Mouse (Mus musculus) embryonic facial prominence, embryonic 15.5 days (tissue): ENCODE measurements around the gene Mnx1. TPM values are rescaled to one million over a fixed set of nuclear protein-coding genes. Genes with fewer than 3 reads are reported as not detected.
"Not testable (repeated sequence)": the region's sequence is repeated elsewhere in the genome, so short reads cannot be mapped to it uniquely, and the experiment has no call there.

ENCODE experiments used
- ATAC-seq: fragments of 200-750 bp; cut with Nextera tagmentation; 2 replicates; pipeline ENCODE4 v1.8.0; 2017; ENCODE audit warnings: low read depth, moderate TSS enrichment; ENCODE audit not compliant: insufficient number of reproducible peaks, low FRiP score, low TSS enrichment
- H3K27ac ChIP-seq: fragments of 300-500 bp; sonication (generic); replicated peaks from 2 replicates; pipeline ENCODE4 v1.5.1; 2015; ENCODE audit warnings: mild to moderate bottlenecking, inconsistent platforms
- H3K27me3 ChIP-seq: fragments of 300-500 bp; sonication (generic); 2 replicates; pipeline ENCODE4 v1.6.1; 2015; ENCODE audit warnings: inconsistent platforms
- H3K36me3 ChIP-seq: fragments of 300-500 bp; sonication (generic); 2 replicates; pipeline ENCODE4 v1.6.1; 2015; ENCODE audit warnings: mild to moderate bottlenecking, inconsistent platforms
- H3K4me1 ChIP-seq: fragments of 300-500 bp; sonication (generic); 2 replicates; pipeline ENCODE4 v1.6.1; 2015; ENCODE audit warnings: inconsistent platforms
- H3K4me2 ChIP-seq: fragments of 300-500 bp; sonication (generic); replicated peaks from 2 replicates; pipeline ENCODE4 v1.6.1; 2015; ENCODE audit warnings: mild to moderate bottlenecking, inconsistent platforms
- H3K4me3 ChIP-seq: fragments of 300-500 bp; sonication (generic); replicated peaks from 2 replicates; pipeline ENCODE4 v1.5.1; 2015; ENCODE audit warnings: mild to moderate bottlenecking, inconsistent platforms
- H3K9ac ChIP-seq: fragments of 300-500 bp; sonication (generic); 2 replicates; pipeline ENCODE4 v1.6.1; 2015; ENCODE audit warnings: inconsistent platforms
- H3K9me3 ChIP-seq: fragments of 300-500 bp; sonication (generic); replicated peaks from 2 replicates; pipeline ENCODE4 v1.6.1; 2016; ENCODE audit warnings: inconsistent platforms
- whole genome bisulfite sequencing: fragments of 180-500 bp; shearing (Covaris S2); methylation state at CpG from one replicate; pipeline ENCODE4 v1.1.7; 2015; 5-methylcytosine and 5-hydroxymethylcytosine counted together
- polyA plus RNA-seq: library from polyadenylated mRNA; unstranded; fragments of >200 nt; fragmentation: Nextera tagmentation; extraction: Ambion mirVana; gene quantifications from 2 replicates; pipeline ENCODE4 v1.2.1, GENCODE M21; 2015

The Mnx1 gene
- polyA plus RNA-seq, 1 experiment from 2014 or later = 0.11 TPM

DNA sequence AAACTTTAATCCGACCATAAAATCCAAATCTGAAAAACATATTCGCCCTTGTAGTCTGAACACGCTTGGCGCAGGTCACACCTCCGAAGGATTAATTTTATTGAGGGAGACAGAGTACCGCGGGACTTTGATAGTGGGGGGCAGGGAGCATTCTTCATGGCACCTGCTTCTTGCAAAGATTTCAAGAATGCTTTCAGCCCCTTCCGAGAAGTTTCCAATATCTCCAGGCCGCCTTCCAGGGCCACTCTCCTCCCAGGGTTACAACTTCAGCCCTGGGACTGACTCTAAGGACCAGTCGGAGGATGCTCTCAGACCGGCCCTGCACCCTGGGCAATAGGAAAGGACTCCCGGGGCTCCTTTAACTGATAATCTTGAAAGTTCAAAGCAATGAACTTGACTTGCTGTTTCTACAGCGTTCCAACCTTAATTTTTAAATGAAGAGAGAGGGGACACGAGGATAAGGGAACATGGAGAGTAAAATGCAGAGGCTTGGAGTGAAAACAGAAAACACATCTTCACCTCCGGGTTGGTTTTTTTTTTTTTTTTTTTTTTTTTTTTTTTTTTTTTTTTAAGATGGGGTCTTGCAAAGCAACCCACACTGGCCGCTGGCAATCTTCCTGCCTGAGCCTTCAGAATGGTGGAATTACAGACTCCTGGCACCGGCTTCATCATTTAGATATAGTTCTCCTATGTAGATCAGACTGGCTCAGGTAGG lies 9.8 kb downstream of the Mnx1 start:
- Histone ChIP-seq H3K9ac (no peak overlapping the region), H3K27me3 (peaks cover 82% of the 10 kb centered on the region), H3K9me3 (no peaks in the 10 kb centered on the region), H3K4me2 (peak overlapping the region; percentile 69), H3K27ac (no peak overlapping the region), H3K4me3 (peak overlapping the region; percentile 43), H3K36me3 (no peaks in the 10 kb centered on the region), H3K4me1 (peaks cover 10% of the 10 kb centered on the region)
- WGBS = 1% methylated on average over 17 of the region's 17 CpGs
- no peak for ATAC-seq

GRCm38 (mm10) chr5:29467489-29468350 lies 10.6 kb downstream of the Mnx1 start:
- Histone ChIP-seq H3K4me2 (peak overlapping the region; percentile 69), H3K4me1 (peaks cover 10% of the 10 kb centered on the region), H3K36me3 (no peaks in the 10 kb centered on the region), H3K4me3 (peak overlapping the region; percentile 43), H3K27me3 (peaks cover 74% of the 10 kb centered on the region), H3K9me3 (no peaks in the 10 kb centered on the region), H3K27ac (no peak overlapping the region), H3K9ac (no peak overlapping the region)
- ATAC-seq = 0 out of 2 replicates have a peak, but pooled peaks have one; percentile 19
- WGBS = 3% methylated on average over 67 of the region's 67 CpGs

GRCm38 (mm10) chr5:29462943-29463686 lies 15.2 kb downstream of the Mnx1 start:
- Histone ChIP-seq H3K27ac (no peak overlapping the region), H3K4me1 (peaks cover 7% of the 10 kb centered on the region), H3K9ac (no peak overlapping the region), H3K4me2 (no peak overlapping the region), H3K4me3 (no peak overlapping the region), H3K9me3 (no peaks in the 10 kb centered on the region), H3K36me3 (no peaks in the 10 kb centered on the region; the same call in 1 of the 2 replicates), H3K27me3 (peaks cover 28% of the 10 kb centered on the region)
- ATAC-seq = no peak
- 71% methylated on average over 9 of the region's 9 CpGs for WGBS

DNA sequence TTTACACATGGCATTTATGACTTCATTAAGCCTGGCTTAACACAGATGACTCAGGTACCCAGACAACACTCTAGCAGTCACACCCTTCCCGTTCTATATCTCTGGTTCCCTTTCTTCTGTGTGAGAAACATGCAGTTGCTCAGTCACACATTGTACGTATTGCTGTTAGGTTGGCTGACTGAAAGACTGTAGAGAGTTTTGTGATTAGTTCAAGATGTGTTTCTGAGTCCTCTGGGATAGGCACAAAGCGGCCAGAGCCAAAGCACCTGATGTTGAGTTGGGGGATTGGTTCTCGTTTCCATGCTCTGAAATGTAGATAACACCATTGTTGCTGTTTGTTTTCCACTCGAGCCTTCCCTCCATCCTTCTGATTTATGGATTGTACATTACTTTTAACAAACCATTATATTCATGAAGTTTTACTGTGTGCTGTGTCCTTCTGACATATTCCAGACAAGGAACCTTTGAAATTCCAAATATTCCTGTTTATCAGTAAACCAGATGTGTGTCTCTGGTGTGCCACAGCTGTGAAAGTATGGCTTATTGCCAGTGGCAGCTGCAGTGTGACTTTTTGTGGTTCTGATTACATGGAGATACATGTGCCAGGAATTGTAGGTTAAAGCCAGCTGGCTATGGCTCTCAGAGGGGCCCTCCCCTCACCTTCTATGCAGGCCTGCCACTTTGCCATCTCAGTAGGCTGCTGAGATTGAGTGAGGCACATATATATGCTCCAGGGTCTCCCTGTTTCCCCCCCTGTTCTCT lies 21.2 kb downstream of the Mnx1 start:
- WGBS = 42% methylated on average over 5 of the region's 5 CpGs

GRCm38 (mm10) chr5:29452352-29452751 lies 25.9 kb downstream of the Mnx1 start:
- WGBS = 74% methylated on average over 4 of the region's 4 CpGs
- H3K36me3 ChIP-seq = peaks cover 53% of the 10 kb centered on the region

More for the DNA sequence above, 21.2 kb downstream of the Mnx1 start:
- Histone ChIP-seq H3K9me3 (no peaks in the 10 kb centered on the region), H3K27me3 (no peaks in the 10 kb centered on the region), H3K27ac (no peak overlapping the region), H3K36me3 (peaks cover 14% of the 10 kb centered on the region), H3K9ac (no peak overlapping the region), H3K4me3 (no peak overlapping the region), H3K4me1 (no peaks in the 10 kb centered on the region), H3K4me2 (no peak overlapping the region)
- ATAC-seq = no peak

DNA sequence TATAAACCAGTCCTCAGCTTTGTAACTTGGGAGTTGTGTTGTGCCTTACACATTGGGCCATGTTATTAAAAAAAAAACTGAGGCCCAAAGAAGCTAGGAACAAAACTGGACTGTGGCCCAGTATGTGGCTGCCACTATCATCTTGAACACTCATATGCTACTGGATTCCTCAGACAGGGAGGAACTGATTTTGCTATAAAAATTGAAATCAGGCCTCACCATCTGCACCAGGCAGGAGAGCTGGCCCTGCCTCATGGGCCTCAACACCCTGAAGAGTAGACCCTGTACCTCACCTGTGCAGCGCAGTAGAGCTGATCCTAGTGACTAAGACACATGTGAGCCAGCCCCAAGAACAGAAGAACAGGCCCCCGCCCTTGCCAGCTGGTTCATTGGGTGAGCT lies 33.0 kb downstream of the Mnx1 start:
- H3K4me2 ChIP-seq = no peak overlapping the region
- no peak overlapping the region for H3K27ac ChIP-seq
- no peak overlapping the region for H3K9ac ChIP-seq
- ATAC-seq = no peak
- H3K36me3 ChIP-seq = peaks cover 89% of the 10 kb centered on the region
- H3K27me3 ChIP-seq = no peaks in the 10 kb centered on the region
- no peaks in the 10 kb centered on the region for H3K9me3 ChIP-seq
- no peak overlapping the region for H3K4me3 ChIP-seq
- 98% methylated on average over 2 of the region's 2 CpGs for WGBS
- no peaks in the 10 kb centered on the region for H3K4me1 ChIP-seq

More at GRCm38 (mm10) chr5:29452352-29452751, 25.9 kb downstream of the Mnx1 start:
- Histone ChIP-seq H3K4me1 (no peaks in the 10 kb centered on the region), H3K27ac (no peak overlapping the region), H3K4me3 (no peak overlapping the region), H3K9me3 (no peaks in the 10 kb centered on the region), H3K27me3 (no peaks in the 10 kb centered on the region), H3K9ac (no peak overlapping the region), H3K4me2 (no peak overlapping the region)
- ATAC-seq = no peak

- H3K36me3 ChIP-seq = peaks cover 56% of the 10 kb centered on the region
- not testable (repeated sequence) for H3K27ac ChIP-seq, ATAC-seq, H3K4me3 ChIP-seq, H3K27me3 ChIP-seq, H3K9me3 ChIP-seq, H3K9ac ChIP-seq, H3K4me2 ChIP-seq
- peaks cover 18% of the 10 kb centered on the region for H3K4me1 ChIP-seq
- WGBS = 89% methylated on average over 6 of the region's 6 CpGs
Measured at GRCm38 (mm10) chr5:29436728-29437127, 41.5 kb downstream of the Mnx1 start.

DNA sequence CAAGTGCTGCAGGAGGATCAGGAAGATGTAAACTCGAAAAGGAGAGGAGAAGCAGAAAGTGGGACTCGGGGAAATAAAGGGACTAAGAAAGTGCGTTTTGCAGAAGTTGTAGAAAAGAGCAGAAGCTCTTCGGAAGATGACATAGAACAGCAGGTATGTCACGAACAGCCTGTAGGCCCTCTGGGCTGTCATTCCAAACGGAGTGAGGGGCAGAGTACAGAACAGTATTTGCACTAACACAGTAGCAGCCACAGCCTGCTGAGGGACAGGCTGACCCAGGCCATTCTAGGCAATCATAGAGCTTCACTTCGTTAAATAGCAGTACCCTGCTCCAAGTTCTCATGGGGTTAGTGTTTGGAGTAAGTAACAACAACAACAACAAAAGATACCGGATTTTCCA lies 42.8 kb downstream of the Mnx1 start:
- Histone ChIP-seq H3K27me3 (peaks cover 4% of the 10 kb centered on the region; the same call in 1 of the 2 replicates), H3K36me3 (peaks cover 44% of the 10 kb centered on the region), H3K4me3 (peak overlapping the region; percentile 98), H3K27ac (no peak overlapping the region), H3K9me3 (no peaks in the 10 kb centered on the region), H3K4me2 (peak overlapping the region; percentile 89), H3K4me1 (peaks cover 18% of the 10 kb centered on the region), H3K9ac (peak overlapping the region; percentile 78)
- WGBS = 41% methylated on average over 8 of the region's 8 CpGs
- no peak for ATAC-seq

GRCm38 (mm10) chr5:29434872-29435358 lies 43.4 kb downstream of the Mnx1 start:
- peak; percentile 51 for ATAC-seq
- Histone ChIP-seq H3K36me3 (peaks cover 39% of the 10 kb centered on the region), H3K27ac (peak overlapping the region; percentile 63; the same call in 1 of the 2 replicates), H3K4me2 (peak overlapping the region; percentile 89), H3K9me3 (no peaks in the 10 kb centered on the region), H3K9ac (peak overlapping the region; percentile 78), H3K4me1 (peaks cover 18% of the 10 kb centered on the region), H3K4me3 (peak overlapping the region; percentile 98), H3K27me3 (peaks cover 4% of the 10 kb centered on the region; the same call in 1 of the 2 replicates)
- WGBS = under 1% methylated on average over 48 of the region's 48 CpGs

DNA sequence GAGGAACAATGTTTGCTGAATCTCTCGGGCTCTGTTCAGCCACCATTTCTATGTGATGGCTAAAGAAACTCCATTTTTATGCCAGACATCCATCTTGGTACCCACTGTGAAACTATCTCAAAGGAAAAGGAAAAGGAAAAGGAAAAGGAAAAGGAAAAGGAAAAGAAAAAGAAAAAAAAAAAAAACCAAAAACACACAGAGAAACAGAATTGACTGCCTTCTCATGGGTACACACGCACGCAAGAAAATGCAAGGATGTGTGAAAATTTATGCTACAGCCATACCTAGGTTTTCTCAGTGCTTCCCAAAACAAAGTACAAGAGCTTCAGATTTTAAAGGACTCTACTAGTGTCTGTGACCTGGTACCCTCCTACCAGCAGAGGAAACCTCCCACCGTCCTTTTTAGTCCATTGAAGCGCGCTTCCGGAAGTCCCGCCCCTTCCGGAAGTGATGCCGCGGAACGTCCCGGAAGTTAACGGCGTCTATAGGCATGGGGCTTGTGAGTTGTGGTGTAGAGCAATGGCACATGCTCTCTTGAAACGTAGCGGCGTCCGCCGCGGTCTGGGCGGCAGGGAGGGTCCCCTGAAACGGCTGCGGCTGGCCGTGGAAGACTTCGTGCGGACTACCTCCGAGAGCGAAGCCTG lies 43.9 kb downstream of the Mnx1 start, which contains the start of gene Nom1:
Gene Nom1, plus strand, starts transcription at position 437 of the 644 bp plus-strand sequence.
- peak within 1 kb of the TSS; percentile 98 for H3K4me3 ChIP-seq
- WGBS = 4% methylated on average over 29 of the region's 29 CpGs
- peak within 1 kb of the TSS; percentile 78 for H3K9ac ChIP-seq
- H3K9me3 ChIP-seq = no peaks in the 10 kb centered on the region
- peak within 1 kb of the TSS; percentile 89 for H3K4me2 ChIP-seq
- peaks cover 4% of the 10 kb centered on the region; the same call in 1 of the 2 replicates for H3K27me3 ChIP-seq
- H3K36me3 ChIP-seq = peaks cover 34% of the 10 kb centered on the region
- H3K4me1 ChIP-seq = peaks cover 18% of the 10 kb centered on the region
- H3K27ac ChIP-seq = peak within 1 kb of the TSS; percentile 63; the same call in 1 of the 2 replicates
- ATAC-seq = peak; percentile 89
